Mouse (Mus musculus) spleen, postnatal 36 days (tissue): ENCODE measurements around the gene Asb16.

Source experiments
- DNase-seq, 2 experiments: peaks; one replicate each; pipeline ENCODE4 v3.0.0; 2022; ENCODE audit warnings: low spot score in 2 of 2, mixed read lengths in 1 of 2

Gene Asb16

GRCm38 (mm10) chr11:102287485-102287884 lies 18.9 kb downstream of the Asb16 start:
- no peak for DNase-seq

- DNase-seq, result no peak
Observed at GRCm38 (mm10) chr11:102288027-102288804, 19.7 kb downstream of the Asb16 start.

- DNase-seq, result no peak
Observed at GRCm38 (mm10) chr11:102288913-102289312, 20.4 kb downstream of the Asb16 start.

GRCm38 (mm10) chr11:102289511-102290100 lies 21.1 kb downstream of the Asb16 start:
- DNase-seq, result no peak

GRCm38 (mm10) chr11:102290141-102290540 lies 21.6 kb downstream of the Asb16 start:
- no peak for DNase-seq

GRCm38 (mm10) chr11:102291051-102291535 lies 22.6 kb downstream of the Asb16 start:
- DNase-seq, result no peak

GRCm38 (mm10) chr11:102293971-102294370 lies 25.4 kb downstream of the Asb16 start:
- DNase-seq, result no peak

GRCm38 (mm10) chr11:102294416-102294815 lies 25.9 kb downstream of the Asb16 start:
- no peak for DNase-seq

- peak; percentile 77 to 83 for DNase-seq
Observed at GRCm38 (mm10) chr11:102294887-102295597, 26.5 kb downstream of the Asb16 start.

GRCm38 (mm10) chr11:102295598-102296471 lies 27.3 kb downstream of the Asb16 start:
- DNase-seq, result peak; percentile 42 to 53

GRCm38 (mm10) chr11:102296491-102297472 lies 28.2 kb downstream of the Asb16 start, which contains the start of gene Atxn7l3:
Atxn7l3 (minus strand) TSS chr11:102296631.
- DNase-seq, result peak; percentile 99 to 100

- no peak for DNase-seq
Observed at GRCm38 (mm10) chr11:102297577-102298556, 29.3 kb downstream of the Asb16 start.

GRCm38 (mm10) chr11:102299839-102300238 lies 31.3 kb downstream of the Asb16 start:
- DNase-seq, result peak; percentile 49 to 68

GRCm38 (mm10) chr11:102304141-102304540 lies 35.6 kb downstream of the Asb16 start:
- DNase-seq, result no peak

GRCm38 (mm10) chr11:102305359-102305758 lies 36.8 kb downstream of the Asb16 start:
- DNase-seq, result no peak

GRCm38 (mm10) chr11:102308104-102308503 lies 39.6 kb downstream of the Asb16 start:
- no peak for DNase-seq

- peak; percentile 95 to 96 for DNase-seq
Observed at GRCm38 (mm10) chr11:102308979-102309378, 40.4 kb downstream of the Asb16 start.

GRCm38 (mm10) chr11:102309821-102310617 lies 41.5 kb downstream of the Asb16 start:
- DNase-seq, result no peak
